Mouse (Mus musculus) heart, embryonic 14.5 days (tissue): ENCODE results near the gene Rbm28. TPM values are rescaled to one million over a fixed set of nuclear protein-coding genes. Genes with fewer than 3 reads are reported as not detected.

ENCODE experiments used
- ATAC-seq: fragments of 200-750 bp; cut with Nextera tagmentation; 2 replicates; pipeline ENCODE4 v1.8.0; 2017; ENCODE audit warnings: low read depth, moderate TSS enrichment; ENCODE audit not compliant: insufficient number of reproducible peaks, insufficient read depth, low FRiP score
- H3K27ac ChIP-seq, 2 experiments: fragments of 200-500 bp in 1 of 2; fragments of 300-500 bp in 1 of 2; sonication (generic) in 1 of 2; replicated peaks in 1 of 2; 2 replicates each; pipeline ENCODE4 v1.5.1; 2012 to 2014; ENCODE audit warnings: low read depth in 2 of 2, low read length in 2 of 2, control low read depth in 1 of 2, mild to moderate bottlenecking in 1 of 2, mixed read lengths in 1 of 2; ENCODE audit not compliant: control insufficient read depth in 1 of 2, insufficient read depth in 1 of 2
- H3K27me3 ChIP-seq: fragments of 300-500 bp; sonication (generic); 2 replicates; pipeline ENCODE4 v1.6.1; 2014; ENCODE audit warnings: mild to moderate bottlenecking, low read length, control low read depth; ENCODE audit not compliant: control insufficient read depth, insufficient read depth
- H3K36me3 ChIP-seq: fragments of 300-500 bp; sonication (generic); 2 replicates; pipeline ENCODE4 v1.6.1; 2014; ENCODE audit warnings: mild to moderate bottlenecking, control low read depth, low read length, mixed read lengths; ENCODE audit not compliant: control insufficient read depth, insufficient read depth
- H3K4me1 ChIP-seq, 2 experiments: fragments of 200-500 bp in 1 of 2; fragments of 300-500 bp in 1 of 2; sonication (generic) in 1 of 2; 2 replicates each; pipeline ENCODE4 v1.6.1; 2012 to 2014; ENCODE audit warnings: low read length in 2 of 2, control low read depth in 1 of 2, mixed read lengths in 1 of 2; ENCODE audit not compliant: control insufficient read depth in 2 of 2, insufficient read depth in 2 of 2
- H3K4me2 ChIP-seq: fragments of 300-500 bp; sonication (generic); 2 replicates; pipeline ENCODE4 v1.6.1; 2014; ENCODE audit warnings: mild to moderate bottlenecking, low read length
- H3K4me3 ChIP-seq, 2 experiments: fragments of 200-500 bp in 1 of 2; fragments of 300-500 bp in 1 of 2; sonication (generic) in 1 of 2; 2 replicates each; pipeline ENCODE4 v1.5.1; 2012 to 2014; ENCODE audit warnings: low read length in 2 of 2, mild to moderate bottlenecking in 2 of 2, control low read depth in 1 of 2, low read depth in 1 of 2, moderate library complexity in 1 of 2; ENCODE audit not compliant: control insufficient read depth in 1 of 2, insufficient read depth in 1 of 2
- H3K9ac ChIP-seq: fragments of 300-500 bp; sonication (generic); 2 replicates; pipeline ENCODE4 v1.6.1; 2014; ENCODE audit warnings: mild to moderate bottlenecking, low read length
- H3K9me3 ChIP-seq: fragments of 300-500 bp; sonication (generic); 2 replicates; pipeline ENCODE4 v1.6.1; 2016; ENCODE audit warnings: low read length, control low read depth; ENCODE audit not compliant: control insufficient read depth
- WGBS: fragments of 180-500 bp; shearing (Covaris S2); extraction: QIAGEN DNeasy Blood & Tissue Kit; methylation state at CpG from one replicate; pipeline ENCODE4 v1.1.7; 2014; 5-methylcytosine and 5-hydroxymethylcytosine counted together
- polyA plus RNA-seq: library from polyadenylated mRNA; unstranded; fragments of >200 nt; fragmentation: Nextera tagmentation; extraction: Ambion mirVana; gene quantifications from 2 replicates; pipeline ENCODE4 v1.2.1, GENCODE M21; 2014

Gene Rbm28
- polyA plus RNA-seq = 30.2 and 35.8 TPM in 2 replicates

DNA sequence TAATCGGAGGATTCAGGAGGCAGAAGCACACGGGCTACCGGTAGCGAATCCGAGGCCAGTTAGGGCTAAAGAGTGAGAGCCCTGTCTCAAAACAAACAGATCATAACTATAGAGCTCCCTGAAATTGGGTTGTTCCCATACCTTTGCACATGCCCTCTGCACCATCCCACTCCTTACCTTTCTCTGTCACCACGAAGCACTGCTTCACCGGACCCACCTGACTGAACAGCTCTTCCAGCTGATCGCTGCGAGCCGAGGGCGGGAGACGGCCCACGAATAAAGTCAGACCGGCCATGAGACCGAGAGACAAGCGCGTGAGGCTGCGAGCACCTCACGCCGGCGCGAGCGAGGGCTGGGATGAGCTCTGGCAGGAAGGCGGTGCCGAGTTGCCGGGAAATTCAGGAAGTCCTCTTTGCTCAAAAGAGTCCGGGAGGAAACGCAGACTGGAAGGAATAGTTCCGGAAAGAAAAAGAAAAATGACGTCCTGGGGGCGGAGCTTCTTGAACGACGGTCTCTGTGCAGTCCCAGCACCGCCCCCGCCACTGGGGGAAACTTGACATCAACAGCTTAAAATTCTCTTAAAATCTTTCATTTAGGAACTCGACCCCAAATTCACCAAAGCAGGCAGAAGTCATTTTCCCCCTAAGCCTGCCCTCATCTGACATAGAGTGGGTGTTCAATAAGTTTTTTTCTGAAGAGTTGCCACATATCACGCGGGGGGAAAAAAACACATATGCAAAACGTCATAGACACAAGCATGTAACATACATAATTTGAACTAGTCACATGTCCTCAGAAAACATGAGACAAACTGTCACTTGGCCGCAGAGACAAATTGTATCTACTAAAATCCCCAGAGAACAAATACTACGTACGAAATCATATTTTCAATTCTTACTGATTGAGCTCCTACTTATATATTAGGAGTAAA lies at the start of gene Rbm28:
Gene Rbm28 (minus strand): TSS at position 693 of the 931 bp plus-strand sequence.
- Histone ChIP-seq H3K4me2 (peak within 1 kb of the TSS; percentile 81), H3K9ac (peak within 1 kb of the TSS; percentile 82), H3K4me3 (peak within 1 kb of the TSS; percentile 66 to 94), H3K9me3 (no peaks in the 10 kb centered on the region), H3K27me3 (peaks cover 29% of the 10 kb centered on the region), H3K27ac (no peak within 1 kb of the TSS; a peak in 1 of 4 replicates), H3K36me3 (peaks cover 8% of the 10 kb centered on the region), H3K4me1 (peaks cover 0 to 9% of the 10 kb centered on the region in 2 experiments; a peak in 3 of 4 replicates)
- 7% methylated on average over 42 of the region's 42 CpGs for WGBS
- ATAC-seq = peak; percentile 61

DNA sequence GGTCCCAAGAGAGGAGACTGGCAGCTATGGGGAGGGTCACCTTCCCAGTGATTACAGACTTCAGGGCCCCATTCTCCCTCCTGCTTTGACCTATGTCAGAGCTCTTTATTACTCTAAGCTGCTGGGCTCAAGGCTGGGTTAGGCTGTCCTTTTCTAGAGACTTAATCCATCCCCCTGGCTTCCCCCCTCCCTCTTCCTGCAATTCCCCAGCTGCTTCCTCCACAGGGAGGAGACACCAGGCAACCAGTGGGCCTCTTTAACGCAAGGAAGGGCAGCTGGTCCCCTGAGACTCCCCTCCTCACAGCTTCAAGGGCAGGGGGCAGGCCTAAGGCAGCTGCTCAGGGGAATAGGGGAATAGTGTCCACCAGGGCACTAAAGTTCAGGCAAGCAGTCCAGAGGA lies 49.4 kb upstream of the Rbm28 start:
- H3K36me3 ChIP-seq = no peaks in the 10 kb centered on the region
- H3K4me2 ChIP-seq = 0 out of 2 replicates have a peak overlapping the region, but pooled peaks have one; percentile 72
- H3K4me1 ChIP-seq = peaks cover 12 to 27% of the 10 kb centered on the region in 2 experiments; a peak in 3 of 4 replicates
- H3K9me3 ChIP-seq = no peaks in the 10 kb centered on the region
- no peak overlapping the region for H3K4me3 ChIP-seq
- H3K27ac ChIP-seq = no peak overlapping the region
- peaks cover 9% of the 10 kb centered on the region for H3K27me3 ChIP-seq
- no peak for ATAC-seq
- 32% methylated on average over 1 of the region's 1 CpGs for WGBS
- H3K9ac ChIP-seq = no peak overlapping the region

DNA sequence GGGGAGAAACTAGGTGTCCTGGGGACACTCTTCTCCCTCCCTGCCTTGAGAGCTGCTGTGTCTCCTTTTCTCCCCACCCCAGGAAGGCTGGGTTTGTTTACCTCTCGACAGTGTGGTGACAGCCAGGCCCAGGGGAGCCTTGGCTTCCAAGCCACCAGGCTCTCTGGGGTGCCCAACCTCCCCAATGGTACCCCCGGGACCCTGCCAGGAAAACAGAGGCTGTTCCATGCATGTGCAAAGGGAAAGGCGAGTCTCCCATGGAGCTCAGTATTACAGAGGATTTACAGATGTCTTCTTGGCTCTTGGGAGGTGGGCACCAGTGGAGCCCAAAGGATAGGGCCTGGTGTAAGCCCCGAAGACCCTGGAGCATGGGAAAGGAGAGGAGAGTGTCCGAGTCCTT lies 48.6 kb upstream of the Rbm28 start:
- Histone ChIP-seq H3K9me3 (no peaks in the 10 kb centered on the region), H3K4me2 (no peak overlapping the region), H3K4me1 (peaks cover 12 to 27% of the 10 kb centered on the region in 2 experiments; a peak in 3 of 4 replicates), H3K9ac (no peak overlapping the region), H3K36me3 (no peaks in the 10 kb centered on the region), H3K4me3 (no peak overlapping the region), H3K27ac (no peak overlapping the region), H3K27me3 (peaks cover 9% of the 10 kb centered on the region)
- ATAC-seq = no peak
- WGBS = 48% methylated on average over 5 of the region's 5 CpGs

DNA sequence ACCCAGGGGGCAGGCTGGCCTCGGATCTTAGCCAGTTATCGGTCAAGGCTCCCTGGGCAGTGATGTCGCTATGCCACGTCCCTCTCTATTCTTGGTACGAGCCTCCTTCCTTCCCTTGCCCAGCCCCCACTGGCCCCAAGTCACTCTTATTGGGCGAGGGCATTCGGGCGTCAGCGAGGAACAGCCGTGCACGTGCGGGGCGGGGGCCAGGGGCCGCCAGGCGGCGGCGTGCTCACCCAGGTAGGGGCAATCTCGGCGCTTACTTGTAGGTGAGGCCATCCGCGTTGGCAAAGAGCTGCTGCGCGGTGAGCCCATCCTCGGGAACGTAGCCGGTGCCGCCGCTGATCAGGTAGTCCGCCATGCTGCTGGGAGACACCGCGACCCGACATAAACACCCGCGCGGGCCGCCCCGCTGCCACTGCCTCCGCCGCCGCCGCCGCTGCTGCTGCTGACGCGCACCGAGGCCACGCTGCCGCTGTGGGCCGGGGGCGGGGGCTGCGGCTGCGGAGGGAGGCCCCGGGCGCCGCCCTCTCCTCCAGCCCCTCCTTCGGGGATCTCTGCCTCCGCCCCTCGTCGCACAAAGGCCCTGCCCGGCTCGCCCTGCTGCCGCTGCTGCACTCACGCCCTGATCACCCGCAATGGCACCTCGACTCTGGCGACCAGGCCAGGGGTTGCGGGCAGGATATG lies 47.1 kb upstream of the Rbm28 start:
- Histone ChIP-seq H3K4me1 (peaks cover 12 to 27% of the 10 kb centered on the region in 2 experiments; a peak in 3 of 4 replicates), H3K4me2 (peak overlapping the region; percentile 97), H3K9ac (peak overlapping the region; percentile 85), H3K9me3 (no peaks in the 10 kb centered on the region), H3K27me3 (peaks cover 9% of the 10 kb centered on the region), H3K27ac (peak overlapping the region; percentile 18 to 57; a peak in 2 of 4 replicates), H3K36me3 (peaks cover 2% of the 10 kb centered on the region; the same call in 1 of the 2 replicates), H3K4me3 (peak overlapping the region; percentile 64 to 79)
- under 1% methylated on average over 62 of the region's 66 CpGs for WGBS
- ATAC-seq = peak; percentile 61

DNA sequence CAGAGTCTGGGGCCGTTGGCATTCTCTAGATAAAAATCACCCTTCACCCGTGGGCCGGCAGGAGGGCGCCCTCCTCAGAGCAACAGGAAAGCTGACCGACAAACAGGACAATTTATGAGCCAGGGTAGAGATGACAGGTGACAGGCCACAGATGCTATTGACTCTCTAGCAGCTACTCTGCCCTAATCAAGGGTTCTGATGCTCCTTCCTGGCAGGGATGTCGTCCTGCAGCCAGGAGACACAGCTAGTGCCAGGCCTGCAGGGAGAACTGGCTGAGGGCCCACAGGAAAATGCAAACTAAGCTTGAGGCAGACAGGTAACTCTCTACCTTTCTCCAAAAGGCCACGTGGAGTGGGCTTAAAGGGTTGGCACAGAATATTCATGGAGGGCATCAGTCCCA lies 46.3 kb upstream of the Rbm28 start:
- Histone ChIP-seq H3K9me3 (no peaks in the 10 kb centered on the region), H3K4me1 (peaks cover 12 to 23% of the 10 kb centered on the region in 2 experiments; a peak in 3 of 4 replicates), H3K4me2 (peak overlapping the region; percentile 97), H3K36me3 (peaks cover 10% of the 10 kb centered on the region), H3K9ac (peak overlapping the region; percentile 85), H3K4me3 (peak overlapping the region; percentile 64 to 79), H3K27ac (peak overlapping the region in 1 of 2 experiments; percentile 57; a peak in 1 of 4 replicates), H3K27me3 (peaks cover 9% of the 10 kb centered on the region)
- WGBS = 21% methylated on average over 7 of the region's 7 CpGs
- ATAC-seq = no peak

DNA sequence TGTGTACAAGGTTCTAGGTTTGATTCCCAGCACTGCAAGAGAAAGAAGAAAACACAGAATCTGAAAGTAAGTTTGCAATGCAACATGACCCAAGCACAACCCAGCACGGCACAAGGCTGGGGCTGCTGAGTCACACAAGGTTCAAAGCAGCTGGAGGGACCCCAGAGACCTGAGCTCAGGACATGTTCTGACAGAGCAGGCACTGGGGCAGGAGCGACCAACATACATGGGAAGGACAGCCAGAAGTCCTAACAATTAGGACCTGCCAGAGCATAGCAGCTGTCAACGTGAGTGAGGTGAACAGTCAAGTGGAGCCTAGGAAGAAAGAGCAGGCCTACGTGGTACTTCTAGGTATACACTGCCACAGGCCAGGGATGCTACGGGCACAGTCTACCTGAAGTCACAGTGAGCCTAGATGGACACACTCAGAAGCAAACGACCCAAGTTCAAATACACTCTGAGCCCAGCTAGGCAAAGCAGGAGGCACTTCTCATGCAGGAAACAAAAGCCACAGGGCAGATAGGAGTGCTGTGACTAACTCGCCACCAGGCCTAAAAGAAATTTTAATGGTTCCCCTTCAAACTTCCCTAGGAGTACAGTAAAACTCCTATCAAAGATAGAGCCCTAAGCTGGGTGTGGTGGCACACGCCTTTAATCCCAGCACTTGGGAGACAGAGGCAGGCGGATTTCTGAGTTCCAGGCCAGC lies 45.6 kb upstream of the Rbm28 start:
- no peak for ATAC-seq
- H3K4me1 ChIP-seq = peaks cover 10 to 21% of the 10 kb centered on the region in 2 experiments; a peak in 3 of 4 replicates
- no peak overlapping the region for H3K4me3 ChIP-seq
- peaks cover 16% of the 10 kb centered on the region for H3K36me3 ChIP-seq
- peaks cover 9% of the 10 kb centered on the region for H3K27me3 ChIP-seq
- no peak overlapping the region for H3K4me2 ChIP-seq
- no peak overlapping the region; the same call in 1 of the 2 replicates for H3K9ac ChIP-seq
- WGBS = 75% methylated on average over 9 of the region's 9 CpGs
- H3K27ac ChIP-seq = no peak overlapping the region
- no peaks in the 10 kb centered on the region for H3K9me3 ChIP-seq

DNA sequence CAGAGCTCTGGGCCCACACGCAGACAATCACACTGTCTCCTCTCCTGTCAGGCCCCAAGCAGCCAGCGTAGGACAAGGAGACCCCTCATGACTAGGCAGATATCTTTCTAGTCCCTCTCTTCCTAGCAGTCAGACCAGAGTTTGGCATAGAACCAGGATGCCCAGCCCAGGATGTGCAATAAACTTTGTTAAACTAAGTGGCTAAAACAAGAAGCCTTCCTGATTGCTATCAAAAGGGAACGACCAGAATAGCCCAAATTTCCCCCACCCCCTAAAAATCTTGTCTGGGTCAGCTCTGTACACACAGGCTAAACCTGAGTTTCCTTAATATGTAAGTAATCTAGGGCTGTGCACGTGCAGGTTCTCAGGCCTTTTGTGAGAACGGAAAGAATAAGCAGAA lies 43.4 kb upstream of the Rbm28 start:
- ATAC-seq = no peak
- Histone ChIP-seq H3K4me1 (peaks cover 7 to 13% of the 10 kb centered on the region in 2 experiments; a peak in 3 of 4 replicates), H3K4me2 (no peak overlapping the region), H3K4me3 (no peak overlapping the region), H3K9me3 (no peaks in the 10 kb centered on the region), H3K27me3 (no peaks in the 10 kb centered on the region), H3K36me3 (peaks cover 33% of the 10 kb centered on the region), H3K9ac (no peak overlapping the region), H3K27ac (no peak overlapping the region)
- 62% methylated on average over 5 of the region's 5 CpGs for WGBS
